Mouse (Mus musculus): ENCODE data around the gene Lrrc23. TPM values are rescaled to one million over a fixed set of nuclear protein-coding genes. Genes with fewer than 3 reads are reported as not detected.

Lrrc23 gene
- polyA plus RNA-seq, 1 experiment from 2014 or later: not detected

DNA sequence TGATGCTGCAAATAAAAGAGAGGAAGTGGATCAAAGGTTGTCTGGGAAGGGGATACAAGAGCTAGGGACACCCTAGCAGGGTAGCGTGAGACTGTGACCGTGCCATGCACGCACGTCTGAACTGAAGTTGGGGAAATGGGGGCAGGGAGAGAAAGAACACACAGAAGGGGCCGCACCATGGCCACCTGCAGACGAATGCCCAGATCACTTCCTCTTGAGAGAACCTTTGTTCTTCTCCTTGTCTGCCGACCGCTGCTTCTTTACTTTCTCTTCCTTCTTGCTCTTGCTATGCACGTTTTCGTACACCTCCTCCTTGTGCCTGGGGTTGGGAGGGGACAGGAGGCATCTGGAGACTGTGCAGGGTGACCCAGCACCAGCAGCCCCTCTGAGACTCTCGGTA is 58.6 kb downstream of the Lrrc23 start:
- ChIA-PET CTCF (no interaction called here), POLR2A (no interaction called here)
- in situ Hi-C loops (cut with MboI; ENCODE audit: low pct_unique_long_range_greater_than_20kb): no loop called here
- TF ChIP-seq CTCF (IDR thresholded peaks at IDR 0.05): no peak
- no peaks in the 10 kb centered on the region for H3K27me3 ChIP-seq
- no peak for ATAC-seq
- DNase-seq (ENCODE audit: low read depth, low spot score): no peak

Other genes starting within 250 kb of the Lrrc23 start
- 60.3 TPM for gene C1s1, start 237.4 kb downstream of the Lrrc23 start, polyA plus RNA-seq (2021)
- 7.9 TPM for gene C1rb, start 209.4 kb downstream of the Lrrc23 start, polyA plus RNA-seq (2021)
- gene C1s2, start 143.6 kb downstream of the Lrrc23 start, polyA plus RNA-seq (2021): 6.1 TPM
- 107 TPM for gene Lpcat3, start 116.7 kb downstream of the Lrrc23 start, polyA plus RNA-seq (2021)
- 100 TPM for gene Emg1, start 67.5 kb downstream of the Lrrc23 start, polyA plus RNA-seq (2021)
- gene Phb2, start 67.4 kb downstream of the Lrrc23 start, polyA plus RNA-seq (2021): 275 TPM
- 1.5 TPM for gene Ptpn6, start 41.0 kb downstream of the Lrrc23 start, polyA plus RNA-seq (2021)
- 270 TPM for gene Grcc10, start 38.4 kb downstream of the Lrrc23 start, polyA plus RNA-seq (2021)
- gene Gm45234, start 23.7 kb downstream of the Lrrc23 start, polyA plus RNA-seq (2021): 0.82 TPM
- 100.0 TPM for gene Atn1, start 23.2 kb downstream of the Lrrc23 start, polyA plus RNA-seq (2021)
- 25.8 TPM for gene Eno2, start 10.1 kb downstream of the Lrrc23 start, polyA plus RNA-seq (2021)
- gene Spsb2, start 28.9 kb upstream of the Lrrc23 start, polyA plus RNA-seq (2021): 23.6 TPM
- gene Tpi1, start 34.6 kb upstream of the Lrrc23 start, polyA plus RNA-seq (2021): 1,211 TPM
- gene Usp5, start 49.8 kb upstream of the Lrrc23 start, polyA plus RNA-seq (2021): 130 TPM
- 66.3 TPM for gene Cdca3, start 49.8 kb upstream of the Lrrc23 start, polyA plus RNA-seq (2021)
- 0.09 TPM for gene Gnb3, start 60.5 kb upstream of the Lrrc23 start, polyA plus RNA-seq (2021)
- 15.1 TPM for gene P3h3, start 78.0 kb upstream of the Lrrc23 start, polyA plus RNA-seq (2021)
- gene Gpr162, start 84.3 kb upstream of the Lrrc23 start, polyA plus RNA-seq (2021): 10.3 TPM
- gene Cd4, start 108.5 kb upstream of the Lrrc23 start, polyA plus RNA-seq (2021): not detected
- 0.49 TPM for gene Lag3, start 132.0 kb upstream of the Lrrc23 start, polyA plus RNA-seq (2021)
- gene Ptms, start 140.4 kb upstream of the Lrrc23 start, polyA plus RNA-seq (2021): 850 TPM
- gene Mlf2, start 151.7 kb upstream of the Lrrc23 start, polyA plus RNA-seq (2021): 442 TPM
- 153 TPM for gene Cops7a, start 185.8 kb upstream of the Lrrc23 start, polyA plus RNA-seq (2021)
- 12.9 TPM for gene Pianp, start 217.0 kb upstream of the Lrrc23 start, polyA plus RNA-seq (2021)
- 53.0 TPM for gene Zfp384, start 229.4 kb upstream of the Lrrc23 start, polyA plus RNA-seq (2021)